Mouse (Mus musculus): Measurements from ENCODE around the gene Rragc.

- TF ChIP-seq CTCF (conservative IDR thresholded peaks at IDR 0.05; ENCODE audit: low read length) (no peak), NANOG (IDR thresholded peaks at IDR 0.05; ENCODE audit: borderline replicate concordance, low read length) (no peak)
These were observed 12.0 kb upstream of the Rragc start for GRCm38 (mm10) chr4:123905126-123905668.

Data from E14TG2a.4 (cell line).